Mouse (Mus musculus): Measurements from ENCODE around the gene Sh3bp5l.
"Not testable (repeated sequence)": the region's sequence is repeated elsewhere in the genome, so short reads cannot be mapped to it uniquely, and the experiment has no call there.

Sh3bp5l gene

DNA sequence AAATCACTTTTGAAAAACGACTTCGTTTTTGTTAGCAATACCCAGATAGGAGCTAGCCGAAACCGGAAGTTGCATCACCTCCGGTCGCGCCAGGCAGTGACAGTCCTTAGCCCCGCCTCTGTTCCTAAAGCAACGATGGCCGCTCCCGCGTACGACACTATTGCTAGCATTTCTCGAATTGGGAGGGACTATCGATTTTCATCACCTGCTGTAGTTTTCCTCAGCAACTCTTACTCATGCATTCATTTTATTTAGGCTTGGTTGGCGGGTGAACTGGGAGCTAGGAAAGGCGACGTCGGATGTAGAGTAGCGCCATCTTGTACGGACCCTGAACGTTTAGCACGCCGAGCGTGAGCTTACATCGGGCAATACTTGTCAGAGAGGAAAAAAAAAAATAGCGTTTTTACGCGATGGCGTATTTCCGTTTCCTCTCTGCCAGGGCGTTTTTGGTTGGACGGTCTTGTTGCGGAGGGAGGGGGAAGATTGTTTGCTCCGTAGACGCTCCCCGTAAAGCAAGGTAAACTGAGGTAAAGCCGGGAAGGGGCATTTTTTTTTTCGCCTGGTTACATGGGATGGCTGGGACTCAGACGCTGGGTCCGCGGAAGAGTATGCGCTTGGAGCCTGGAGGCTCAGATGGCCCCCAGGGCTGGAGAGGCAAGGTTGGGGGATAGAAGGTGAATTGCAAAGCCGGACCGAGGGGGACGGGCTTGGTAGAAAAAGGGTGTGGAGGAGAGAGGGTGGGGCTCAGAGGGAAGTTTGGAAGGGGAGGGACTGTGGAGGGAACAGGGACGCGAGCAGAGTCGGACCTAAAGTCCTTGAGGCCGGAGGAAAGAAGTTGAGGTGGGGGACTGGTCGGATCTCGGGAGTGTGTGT lies at the start of gene Sh3bp5l, which contains the start of gene Zfp672:
Gene Sh3bp5l, plus strand, starts transcription at position 449 of the 873 bp plus-strand sequence.
Gene Zfp672, minus strand, starts transcription at position 64 of the 873 bp plus-strand sequence.
- peak; percentile 96 for DNase-seq (ENCODE audit: low spot score)

DNA sequence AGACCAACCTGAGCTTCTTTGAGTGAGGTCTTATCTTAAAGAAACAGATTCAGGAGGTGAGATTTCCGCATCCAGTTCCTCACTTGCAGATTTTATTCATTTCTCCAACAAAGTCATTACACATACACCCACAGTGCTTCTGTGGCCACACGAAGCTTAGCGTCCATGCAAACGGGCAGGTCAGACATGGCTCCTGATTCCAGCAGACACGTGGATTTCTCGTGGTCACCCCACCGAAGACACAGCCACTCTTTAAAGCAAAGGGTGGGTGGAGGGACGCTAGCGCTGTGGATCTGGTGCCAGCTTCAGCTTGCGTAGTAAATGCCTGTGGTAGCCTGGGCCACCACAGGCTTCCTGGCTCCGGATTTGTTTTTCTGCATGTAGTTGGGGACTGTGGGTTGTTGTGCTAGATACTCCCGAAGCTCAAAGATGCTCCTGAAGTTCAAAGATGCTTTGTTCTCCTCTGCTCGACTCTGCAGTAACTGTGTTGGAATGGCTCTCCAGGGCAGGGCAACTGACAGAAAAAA lies 48.5 kb upstream of the Sh3bp5l start:
- DNase-seq (ENCODE audit: low spot score), result no peak

- DNase-seq (ENCODE audit: low spot score), result no peak
Measured at GRCm38 (mm10) chr11:58282518-58282917, 48.0 kb upstream of the Sh3bp5l start.

DNA sequence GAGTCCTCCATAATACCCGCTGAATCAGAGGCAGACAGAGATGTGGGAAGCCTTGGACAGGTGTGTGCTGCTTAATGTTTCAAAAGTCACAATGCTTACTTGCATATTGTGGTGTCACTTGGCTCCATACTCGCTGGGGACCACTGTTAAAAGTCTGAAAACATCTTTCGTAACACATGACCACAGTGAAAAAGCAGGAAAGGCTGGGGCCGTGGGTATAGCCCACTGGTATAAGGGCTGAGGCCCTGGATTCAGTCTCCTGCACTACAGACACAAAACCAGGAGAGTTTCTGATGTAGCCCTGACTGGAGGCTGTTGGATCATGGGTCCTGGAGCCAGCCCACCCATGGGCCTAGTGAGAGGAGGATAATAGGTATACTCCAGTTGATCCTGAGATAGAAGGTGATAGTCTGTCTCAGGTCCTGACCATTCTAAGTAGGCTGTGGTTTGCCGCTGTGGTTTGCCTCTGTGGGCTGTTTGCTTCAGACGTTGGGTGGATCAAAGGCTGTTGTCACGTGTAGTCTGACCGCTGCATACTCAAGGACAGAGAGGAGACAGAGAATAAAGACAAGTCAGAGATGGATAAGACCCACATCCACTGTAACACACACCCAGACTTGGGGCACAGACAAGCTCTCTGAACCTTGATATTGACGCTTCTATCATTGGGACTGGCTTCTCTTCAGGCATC lies 40.4 kb upstream of the Sh3bp5l start:
- no peak for DNase-seq (ENCODE audit: low spot score)

GRCm38 (mm10) chr11:58290812-58291211 lies 39.7 kb upstream of the Sh3bp5l start:
- no peak for DNase-seq (ENCODE audit: low spot score)

GRCm38 (mm10) chr11:58292791-58293190 lies 37.7 kb upstream of the Sh3bp5l start:
- DNase-seq (ENCODE audit: low spot score), result no peak

DNA sequence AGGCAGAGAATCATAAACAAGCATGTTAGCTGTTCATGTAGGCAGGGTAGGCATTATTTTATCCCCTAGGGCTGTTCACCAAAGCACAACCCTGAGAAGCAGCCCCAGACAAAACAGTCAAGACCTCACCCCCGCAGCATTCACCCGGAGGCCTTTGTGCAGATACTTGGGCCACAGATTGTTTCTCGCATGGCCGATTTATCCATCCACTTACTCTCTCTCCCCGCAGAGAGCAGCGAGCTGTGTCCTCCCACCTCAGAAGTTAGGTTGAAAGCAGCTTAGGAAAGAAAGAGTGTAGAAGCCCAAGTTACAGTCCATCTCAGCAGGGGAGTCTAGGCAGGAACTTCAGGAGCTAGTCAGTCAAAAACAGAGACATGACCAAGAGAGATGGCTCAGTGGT lies 33.1 kb upstream of the Sh3bp5l start:
- no peak for DNase-seq (ENCODE audit: low spot score)

DNA sequence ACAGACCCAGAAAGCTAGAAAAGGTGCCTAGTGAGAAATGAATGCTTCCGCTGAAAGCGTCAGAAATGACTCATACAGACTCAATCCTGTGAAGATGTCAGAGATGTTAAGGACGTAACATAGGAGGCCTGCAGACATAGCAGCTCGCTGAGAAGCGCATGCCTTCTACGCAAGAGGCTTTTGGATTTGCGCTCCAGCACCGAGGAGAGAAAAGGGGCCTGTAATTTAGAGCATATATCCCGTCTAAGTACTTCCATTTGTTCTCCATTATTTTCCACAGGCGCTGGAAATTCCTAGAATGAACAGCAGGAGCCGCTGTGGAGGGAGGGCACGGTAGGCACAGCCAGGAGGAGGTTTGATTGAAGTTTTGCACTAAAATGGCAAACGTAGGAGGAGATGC lies 29.5 kb upstream of the Sh3bp5l start:
- peak; percentile 74 for DNase-seq (ENCODE audit: low spot score)

GRCm38 (mm10) chr11:58301837-58302754 lies 28.4 kb upstream of the Sh3bp5l start:
- peak; percentile 97 for DNase-seq (ENCODE audit: low spot score)

DNA sequence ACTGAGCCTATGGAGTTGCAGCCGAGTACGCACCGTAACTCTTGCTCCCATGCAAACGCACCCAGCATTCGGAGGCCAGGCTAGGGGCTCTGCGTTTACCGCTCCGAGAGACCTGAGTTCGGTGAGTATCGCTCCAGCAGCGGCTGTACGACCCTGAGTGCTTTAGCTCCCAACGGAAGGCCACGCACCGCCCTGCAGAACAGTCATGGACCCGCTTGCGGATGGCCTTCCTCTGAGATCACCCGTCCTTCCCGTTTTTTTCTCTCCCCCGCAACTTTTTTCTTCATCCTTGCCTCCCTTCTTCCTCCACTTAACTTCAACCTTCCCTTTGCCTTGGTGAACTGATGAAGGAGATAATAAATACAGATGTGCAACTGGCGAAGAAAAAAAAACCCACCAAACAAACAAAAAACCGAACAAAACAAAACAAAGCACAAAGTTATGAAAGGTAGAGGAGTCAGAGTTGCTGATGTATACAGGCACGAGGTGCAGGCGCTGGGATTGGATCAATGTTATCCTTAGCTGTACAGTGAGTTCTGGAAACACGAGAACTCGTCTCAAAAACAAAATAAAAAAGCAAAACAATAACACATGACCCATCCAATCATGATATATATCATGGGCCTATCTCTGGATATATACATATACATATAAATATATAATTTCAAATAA lies 27.6 kb upstream of the Sh3bp5l start:
- no peak for DNase-seq (ENCODE audit: low spot score)

DNA sequence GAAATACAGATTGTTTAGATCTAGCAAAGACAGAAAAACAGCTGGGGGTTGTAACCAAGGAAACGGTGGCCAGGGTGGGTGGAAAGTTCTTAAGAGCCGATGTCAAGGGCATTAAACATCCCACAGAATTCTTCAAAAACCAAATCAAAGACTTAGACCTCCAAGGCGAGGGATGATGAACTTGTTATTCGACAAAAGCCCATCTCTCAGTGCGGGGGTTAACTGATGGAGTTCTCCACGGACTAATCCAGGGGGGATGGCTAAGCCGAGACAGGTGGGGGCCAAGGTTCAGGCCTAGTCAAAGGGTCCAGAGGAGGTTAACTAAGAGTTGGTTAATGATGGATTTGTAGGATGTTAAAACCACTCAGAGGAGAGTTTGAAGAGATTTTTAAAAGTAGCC lies 26.9 kb upstream of the Sh3bp5l start:
- no peak for DNase-seq (ENCODE audit: low spot score)

- DNase-seq (ENCODE audit: low spot score), result not testable (repeated sequence)
Measured at GRCm38 (mm10) chr11:58305299-58305698, 25.2 kb upstream of the Sh3bp5l start.

DNA sequence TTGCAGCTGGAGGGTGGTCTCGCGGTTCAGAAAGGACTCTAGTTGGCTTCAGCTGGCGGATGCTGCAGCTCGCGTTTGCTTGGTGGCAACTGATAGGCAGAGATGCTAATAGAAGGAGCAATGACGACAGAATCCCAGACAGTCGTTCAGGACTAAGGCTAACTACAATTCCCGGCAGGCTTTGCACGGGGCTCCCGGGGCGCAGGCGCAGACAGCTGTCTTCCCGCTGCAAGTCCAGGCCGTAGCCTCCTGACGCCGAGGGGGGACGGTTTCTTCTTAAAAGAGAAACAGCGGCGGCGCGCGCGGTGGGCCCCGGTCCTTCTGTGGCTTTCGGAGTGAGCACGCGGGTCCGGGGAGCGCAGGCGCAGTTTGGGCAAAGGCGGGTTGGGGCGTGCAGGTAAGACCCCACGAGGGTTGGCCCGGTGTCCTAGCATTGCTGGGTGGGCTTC lies 23.6 kb upstream of the Sh3bp5l start, which contains the start of gene Zfp692:
Gene Zfp692, plus strand, starts transcription at position 210 of the 449 bp plus-strand sequence.
- DNase-seq (ENCODE audit: low spot score), result peak; percentile 95

DNA sequence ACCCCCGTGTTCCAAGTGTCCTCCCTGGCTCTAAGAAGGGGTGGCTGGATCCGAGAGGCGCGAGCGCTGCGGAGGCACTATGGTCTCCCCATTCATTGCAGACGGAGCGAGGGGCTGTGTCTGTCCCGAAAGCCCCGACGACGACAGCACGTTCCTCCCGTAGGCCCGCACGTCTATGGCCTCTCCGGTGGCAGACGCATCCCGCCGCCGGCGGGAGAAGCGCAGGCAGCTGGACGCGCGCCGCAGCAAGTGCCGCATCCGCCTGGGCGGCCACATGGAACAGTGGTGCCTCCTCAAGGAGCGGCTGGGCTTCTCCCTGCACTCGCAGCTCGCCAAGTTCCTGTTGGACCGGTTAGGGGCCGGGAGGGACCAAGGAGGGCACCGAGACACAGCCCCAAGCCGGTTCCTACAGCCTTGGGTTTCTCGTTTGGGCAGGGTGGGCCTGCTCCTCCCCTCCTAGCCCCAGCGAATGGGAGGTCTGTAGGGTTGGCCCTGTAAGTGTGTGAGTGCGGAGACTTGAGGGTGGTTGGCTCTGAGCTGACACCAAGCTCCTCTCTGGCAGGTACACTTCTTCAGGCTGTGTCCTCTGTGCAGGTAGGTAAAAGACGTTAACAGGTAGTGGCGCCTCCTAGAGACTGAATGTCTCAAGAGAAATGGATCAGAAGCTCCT lies 23.0 kb upstream of the Sh3bp5l start:
- peak; percentile 55 for DNase-seq (ENCODE audit: low spot score)

DNA sequence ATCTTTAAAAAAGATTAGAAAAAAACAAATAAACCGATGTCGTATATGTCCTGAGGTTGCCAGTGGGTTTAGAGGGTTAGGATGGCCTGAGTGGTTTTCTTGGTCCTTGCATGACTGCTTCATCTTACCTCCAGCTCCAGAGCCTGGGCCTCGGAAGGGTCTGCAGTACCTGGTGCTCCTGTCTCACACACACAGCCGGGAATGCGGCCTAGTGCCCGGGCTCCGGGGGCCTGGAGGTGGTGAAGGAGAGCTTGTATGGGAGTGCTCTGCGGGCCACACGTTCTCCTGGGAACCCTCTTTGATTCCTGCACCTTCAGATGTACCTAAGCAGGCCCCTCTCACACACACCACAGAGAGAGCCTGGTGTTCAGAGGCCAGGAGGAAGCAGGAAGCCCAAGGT lies 21.9 kb upstream of the Sh3bp5l start:
- no peak for DNase-seq (ENCODE audit: low spot score)

DNA sequence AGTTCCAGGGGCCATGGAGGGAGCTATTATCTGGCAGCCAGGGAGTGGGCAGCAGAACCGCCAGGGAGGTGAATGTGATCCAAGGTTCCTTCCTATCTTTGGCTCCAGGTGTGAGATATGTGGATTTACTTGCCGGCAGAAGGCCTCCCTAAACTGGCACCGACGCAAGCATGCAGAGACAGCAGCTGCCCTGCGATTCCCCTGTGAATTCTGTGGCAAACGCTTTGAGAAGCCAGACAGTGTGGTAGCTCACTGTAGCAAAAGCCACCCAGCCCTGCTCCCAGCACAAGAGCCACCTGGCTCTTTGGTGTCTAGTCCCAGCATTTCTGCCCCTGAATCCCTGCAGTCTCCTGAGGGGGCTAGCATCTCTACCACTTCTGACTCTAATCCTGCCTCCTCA lies 16.5 kb upstream of the Sh3bp5l start:
- no peak for DNase-seq (ENCODE audit: low spot score)

GRCm38 (mm10) chr11:58315536-58316168 lies 14.9 kb upstream of the Sh3bp5l start:
- DNase-seq (ENCODE audit: low spot score), result no peak

DNA sequence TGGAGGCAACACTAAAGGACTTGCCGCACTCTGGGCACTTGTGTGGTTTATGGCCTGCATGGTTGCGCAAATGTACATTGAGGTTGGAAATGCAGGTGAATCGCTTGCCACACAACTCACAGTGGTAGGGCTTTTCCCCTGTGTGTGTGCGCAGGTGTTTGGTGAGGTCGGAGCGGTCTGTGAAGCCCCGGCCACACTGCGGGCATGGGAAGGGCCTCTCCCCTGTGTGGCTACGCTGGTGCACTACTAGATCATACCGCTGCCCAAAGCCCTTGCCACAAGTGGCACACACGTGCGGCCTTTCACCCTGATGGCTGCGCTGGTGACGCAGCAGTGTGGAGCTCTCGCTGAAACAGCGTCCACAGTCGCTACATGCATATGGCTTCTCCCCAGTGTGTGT lies 14.2 kb upstream of the Sh3bp5l start:
- DNase-seq (ENCODE audit: low spot score), result no peak

- DNase-seq (ENCODE audit: low spot score), result no peak
Measured at GRCm38 (mm10) chr11:58316768-58317390, 13.6 kb upstream of the Sh3bp5l start.

Measured in lung, postnatal 25 days (tissue).